Mouse (Mus musculus) embryo, embryonic 10 days (tissue): ENCODE results near the gene Gpr25.

Source experiments
- DNase-seq: peaks from one replicate; pipeline ENCODE4 v3.0.0-alpha.2; 2015; ENCODE audit warnings: low spot score

Gpr25 gene

DNA sequence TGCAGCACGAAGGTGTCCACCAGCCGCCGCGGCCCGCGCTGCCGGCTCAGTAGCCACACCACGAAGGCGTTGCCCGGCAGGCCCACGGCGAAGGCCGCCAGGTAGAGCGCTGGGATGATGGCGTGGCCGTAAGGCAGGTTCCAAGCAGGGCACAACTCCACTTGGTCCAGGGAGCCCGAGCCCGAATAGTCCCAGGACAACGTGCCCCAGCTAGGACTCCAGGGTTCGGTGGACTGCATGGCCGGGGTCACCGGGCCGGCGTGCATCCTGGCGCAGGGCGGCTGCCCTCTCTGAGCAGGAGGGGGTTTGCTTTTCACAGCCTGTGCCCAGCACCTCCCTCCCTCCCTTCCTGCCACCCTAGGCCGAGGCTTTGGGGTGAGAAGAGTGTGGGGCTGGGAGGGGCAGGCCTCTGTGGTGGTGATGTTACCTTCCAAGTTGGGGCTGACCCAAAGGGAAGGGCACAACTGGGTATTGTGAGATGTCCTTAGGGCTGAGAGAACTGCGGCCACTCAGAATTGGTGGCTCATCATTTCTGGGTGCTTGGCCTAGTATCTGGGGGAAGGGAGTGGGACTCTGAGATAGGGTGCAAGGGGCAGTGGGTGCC lies at the start of gene Gpr25:
TSS of gene Gpr25 (minus strand) at position 239 of the 604 bp plus-strand sequence.
- no peak for DNase-seq

DNA sequence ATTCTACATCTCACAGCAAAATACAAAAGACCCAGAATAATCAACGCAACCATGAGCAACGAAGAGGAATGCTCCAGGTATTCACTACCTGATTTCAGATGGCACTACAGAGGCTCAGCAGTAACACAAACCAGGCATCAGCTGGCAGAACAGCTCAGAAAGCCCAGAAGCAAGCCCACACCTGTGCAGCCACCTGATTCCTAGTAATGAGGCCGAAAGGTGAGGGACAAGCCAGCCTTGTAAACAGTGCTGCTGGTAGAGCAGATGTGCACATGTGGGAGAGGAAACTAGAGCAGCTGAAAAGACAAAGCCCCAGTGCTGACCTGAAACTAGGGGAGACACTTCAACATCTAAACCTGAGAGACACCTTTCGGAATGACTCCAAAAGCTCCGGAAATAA lies 48.5 kb upstream of the Gpr25 start:
- no peak for DNase-seq

DNA sequence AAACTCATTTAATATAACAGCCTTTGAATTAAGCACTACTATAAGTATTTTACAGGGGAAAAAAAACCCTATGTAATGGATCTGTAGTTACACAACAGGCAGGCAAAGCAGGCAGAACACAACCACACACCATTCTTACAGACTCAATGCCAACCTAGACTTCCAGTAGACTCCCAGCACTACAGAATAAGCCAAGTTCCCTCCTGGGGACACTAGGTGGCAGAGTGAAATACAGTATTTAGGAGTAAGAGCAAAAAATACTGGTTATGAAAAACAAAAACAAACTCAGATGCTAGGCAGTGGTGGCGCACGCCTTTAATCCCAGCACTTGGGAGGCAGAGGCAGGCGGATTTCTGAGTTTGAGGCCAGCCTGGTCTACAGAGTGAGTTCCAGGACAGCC lies 45.8 kb upstream of the Gpr25 start:
- peak; percentile 40 for DNase-seq

DNA sequence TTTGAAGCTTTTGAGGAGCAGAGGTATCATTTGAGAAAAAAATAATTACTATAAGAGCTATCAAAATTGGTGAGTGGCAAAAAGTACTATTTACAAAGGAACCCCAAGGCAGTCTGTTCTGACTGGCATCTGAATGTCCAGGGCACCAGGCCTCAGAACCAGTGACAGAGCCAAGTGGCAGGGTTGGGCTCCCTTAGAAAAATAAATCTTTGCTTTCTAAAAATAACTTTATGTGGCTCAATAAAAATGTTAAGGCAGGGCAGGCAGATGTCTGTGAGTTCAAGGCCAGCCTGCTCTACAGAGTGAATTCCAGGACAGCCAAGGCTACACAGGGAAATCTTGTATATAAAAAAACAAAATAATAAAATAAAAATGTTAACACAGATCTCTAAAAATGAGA lies 33.3 kb upstream of the Gpr25 start:
- no peak for DNase-seq

DNA sequence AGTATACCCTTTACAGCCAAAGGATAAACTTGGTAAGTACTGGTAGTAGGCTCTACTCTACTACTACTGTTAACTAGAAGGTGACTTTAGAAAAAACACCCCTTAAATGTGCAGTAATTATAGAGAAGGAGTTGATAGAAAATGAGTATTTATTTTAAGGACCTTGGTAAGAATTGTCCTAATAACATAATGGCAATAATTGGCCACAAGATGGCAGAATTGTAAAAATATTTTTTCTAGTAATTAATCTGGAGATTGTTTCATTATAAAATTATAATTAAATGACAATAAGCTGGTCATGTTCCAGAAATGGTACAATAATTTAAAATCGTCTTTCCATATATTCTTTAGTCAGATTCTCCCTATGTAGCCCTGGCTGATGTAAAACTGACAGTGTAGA lies 29.1 kb upstream of the Gpr25 start:
- DNase-seq: no peak

DNA sequence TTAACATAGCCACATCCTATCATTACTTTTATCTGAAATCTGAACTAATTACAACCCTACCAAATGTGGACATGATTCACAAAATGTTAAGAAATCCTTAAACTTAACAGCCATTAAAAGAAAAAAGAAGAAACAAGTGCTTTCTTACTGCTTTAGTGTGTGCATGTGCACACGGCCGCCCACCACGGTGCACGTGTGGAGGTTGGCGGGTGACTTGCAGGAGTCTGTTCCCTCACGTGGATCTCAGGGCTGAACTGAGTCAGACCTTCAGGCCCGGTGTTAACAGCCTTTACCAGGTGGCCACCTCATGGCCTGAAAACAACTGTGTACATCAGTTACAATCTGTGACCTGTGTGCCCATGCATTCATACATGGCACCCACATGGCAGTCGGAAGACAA lies 16.7 kb upstream of the Gpr25 start:
- DNase-seq: no peak

DNA sequence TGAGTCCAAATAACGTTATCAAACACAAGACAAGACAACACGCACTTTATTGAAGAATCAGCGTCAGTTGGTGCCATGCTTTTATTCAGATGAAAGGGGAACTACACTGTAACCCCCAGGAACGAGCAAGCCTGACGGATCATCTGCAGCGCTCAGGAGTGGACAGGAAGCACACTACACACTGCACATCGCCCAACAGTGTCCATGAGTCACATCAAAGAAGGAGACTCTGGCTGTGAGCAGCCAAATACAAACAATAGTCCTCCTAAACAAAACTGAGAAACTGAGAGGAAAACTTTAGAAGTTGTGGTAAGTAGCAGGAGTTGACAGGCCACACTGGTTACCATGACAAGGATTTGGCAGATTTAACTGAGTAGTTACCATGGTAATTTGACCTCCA lies 7.6 kb upstream of the Gpr25 start:
- no peak for DNase-seq

DNA sequence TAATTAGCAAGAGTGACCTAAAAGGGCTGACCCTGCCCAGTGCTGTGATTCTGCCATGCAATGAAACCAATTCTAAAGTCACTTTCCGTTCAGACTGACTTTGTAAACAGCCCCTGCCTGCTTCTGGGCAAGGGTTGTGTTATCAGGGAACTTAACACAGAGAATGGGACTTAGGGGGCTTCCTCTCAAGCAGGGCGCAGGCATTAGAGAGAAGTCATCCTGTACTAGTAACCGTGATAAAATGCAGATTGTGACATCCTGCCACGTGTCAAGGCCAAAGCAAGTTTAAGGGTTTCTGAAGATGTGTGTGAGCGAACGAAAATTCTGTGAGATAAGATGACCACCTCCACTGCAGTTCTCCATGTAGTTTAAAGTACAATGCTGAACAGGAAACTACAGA lies 5.5 kb upstream of the Gpr25 start:
- no peak for DNase-seq

DNA sequence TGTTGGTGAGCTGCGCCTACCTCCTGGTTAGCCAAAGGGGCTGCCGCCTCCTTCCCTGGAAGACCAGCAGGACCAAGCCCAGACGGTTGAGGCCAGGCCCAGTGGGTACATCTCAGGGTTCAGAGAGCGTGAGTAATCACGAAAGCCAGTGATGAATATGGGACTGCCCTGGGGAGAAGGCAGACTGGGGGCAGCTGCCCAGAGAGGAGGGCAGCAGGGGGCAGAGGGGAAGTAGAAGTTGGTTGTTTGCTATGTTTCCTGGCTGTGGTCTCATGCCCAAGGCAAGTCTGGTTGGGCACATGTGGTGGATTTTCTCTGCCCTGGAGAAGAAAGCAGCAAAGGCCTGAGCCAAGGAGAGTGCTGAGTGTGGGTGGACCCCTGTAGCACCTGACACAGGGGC lies 2.7 kb upstream of the Gpr25 start:
- DNase-seq: no peak

DNA sequence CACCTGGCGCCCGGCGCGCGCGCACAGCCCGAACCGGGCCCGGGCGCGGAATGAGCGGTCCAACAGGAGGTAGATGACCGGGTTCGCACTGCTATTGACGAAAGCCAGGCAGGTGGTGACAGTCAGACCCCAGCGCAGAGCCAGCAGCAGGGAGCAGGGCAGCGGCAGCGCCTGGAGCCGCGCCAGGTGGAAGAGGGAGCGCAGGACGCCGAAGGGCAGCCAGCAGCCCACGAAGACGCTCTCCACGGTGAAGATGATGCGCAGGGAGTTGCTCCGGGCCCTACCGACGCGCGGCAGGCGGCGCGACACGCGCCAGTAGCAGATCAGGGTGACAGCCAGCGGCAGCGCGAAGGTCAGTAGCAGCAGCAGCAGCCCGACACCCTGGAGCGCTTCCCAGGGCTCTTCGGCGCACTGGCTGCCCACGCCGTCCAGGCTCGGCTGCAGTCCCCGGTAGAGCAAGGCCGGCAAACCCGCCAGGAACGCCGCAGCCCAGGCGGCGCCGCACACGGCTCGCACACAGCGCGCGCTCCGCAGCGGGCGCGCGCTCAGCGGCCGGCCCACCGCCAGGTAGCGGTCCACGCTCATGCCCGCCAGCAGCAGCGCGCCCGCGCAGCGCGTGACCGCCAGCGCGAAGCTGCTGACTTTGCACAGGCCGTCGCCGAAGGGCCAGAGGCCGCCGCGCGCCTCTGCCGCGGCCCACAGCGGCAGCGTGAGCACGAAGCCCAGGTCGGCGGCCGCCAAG lies 609 bp downstream of the Gpr25 start:
- DNase-seq: peak; percentile 63

DNA sequence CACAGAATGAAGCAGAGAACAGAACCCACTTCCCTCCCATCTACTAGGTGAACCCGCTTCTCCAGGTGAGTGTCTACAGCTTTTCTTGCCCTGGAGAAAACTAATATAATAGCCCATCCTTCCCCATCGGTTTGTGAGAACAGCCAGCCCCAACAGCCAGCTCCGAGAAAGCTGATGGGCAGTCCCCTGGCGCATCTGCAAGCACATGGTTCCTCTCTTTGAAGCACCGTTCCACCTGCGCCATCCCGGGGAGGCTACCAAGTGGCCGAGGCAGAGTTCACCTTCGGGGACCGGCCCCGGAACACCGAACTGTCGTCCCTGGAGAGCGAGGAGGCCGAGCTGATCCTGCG lies 1.2 kb downstream of the Gpr25 start:
- no peak for DNase-seq

DNA sequence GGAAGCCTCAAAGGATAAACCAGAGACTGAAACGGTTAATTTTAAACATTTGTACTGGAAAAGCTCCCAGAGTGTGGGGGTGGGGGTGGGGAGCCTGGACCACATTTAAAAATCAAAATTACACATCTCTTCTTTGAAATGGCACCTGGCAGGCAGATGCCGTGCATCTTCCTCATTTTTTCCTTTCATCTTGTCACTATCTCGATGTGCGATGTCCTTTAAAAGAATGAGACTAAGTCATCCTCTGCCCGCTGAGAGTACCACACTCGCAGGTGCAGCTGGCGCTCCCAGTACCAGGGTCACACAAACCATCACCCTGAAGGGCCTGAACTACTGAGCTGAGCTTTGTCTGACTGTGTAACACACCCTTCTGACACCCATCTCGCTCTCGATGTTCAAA lies 2.2 kb downstream of the Gpr25 start:
- no peak for DNase-seq

DNA sequence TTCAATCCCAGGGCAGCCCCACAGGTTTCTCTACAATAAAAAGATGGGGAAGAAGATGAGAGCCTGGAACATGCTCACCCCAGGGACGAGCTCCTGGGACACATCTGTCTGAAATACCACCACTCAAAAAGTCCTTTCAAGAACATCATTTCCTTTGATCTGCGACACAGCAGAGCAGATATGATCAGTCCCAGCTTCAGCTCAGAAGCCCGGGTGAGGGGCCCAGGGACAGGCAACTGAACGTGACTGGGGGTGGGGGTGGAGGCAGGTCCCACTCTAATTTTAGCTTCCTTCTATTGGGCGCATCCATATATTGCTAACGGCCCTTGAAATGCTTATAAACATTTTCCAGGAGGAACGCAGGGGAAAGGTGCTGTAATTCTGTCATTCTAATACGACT lies 5.0 kb downstream of the Gpr25 start:
- no peak for DNase-seq

DNA sequence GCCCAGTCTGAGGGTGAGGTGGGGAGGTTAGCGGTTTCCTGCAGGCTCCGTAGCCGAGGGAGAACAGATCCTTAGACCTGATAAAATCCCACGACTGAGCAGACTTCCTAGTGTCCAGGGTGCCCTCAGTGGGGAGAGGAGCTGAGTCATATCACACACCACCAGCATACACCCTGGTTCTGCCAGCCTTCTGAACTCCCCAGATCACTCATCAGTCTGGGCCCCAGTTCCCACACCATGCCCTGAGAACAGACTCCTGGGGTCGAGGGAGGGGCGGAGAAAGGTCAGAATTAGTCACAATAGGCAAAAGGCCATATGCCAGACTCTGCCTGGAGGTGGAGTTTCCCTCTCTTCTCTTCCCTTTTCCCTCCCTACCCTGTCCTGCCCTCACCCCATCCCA lies 5.5 kb downstream of the Gpr25 start:
- peak; percentile 56 for DNase-seq

DNA sequence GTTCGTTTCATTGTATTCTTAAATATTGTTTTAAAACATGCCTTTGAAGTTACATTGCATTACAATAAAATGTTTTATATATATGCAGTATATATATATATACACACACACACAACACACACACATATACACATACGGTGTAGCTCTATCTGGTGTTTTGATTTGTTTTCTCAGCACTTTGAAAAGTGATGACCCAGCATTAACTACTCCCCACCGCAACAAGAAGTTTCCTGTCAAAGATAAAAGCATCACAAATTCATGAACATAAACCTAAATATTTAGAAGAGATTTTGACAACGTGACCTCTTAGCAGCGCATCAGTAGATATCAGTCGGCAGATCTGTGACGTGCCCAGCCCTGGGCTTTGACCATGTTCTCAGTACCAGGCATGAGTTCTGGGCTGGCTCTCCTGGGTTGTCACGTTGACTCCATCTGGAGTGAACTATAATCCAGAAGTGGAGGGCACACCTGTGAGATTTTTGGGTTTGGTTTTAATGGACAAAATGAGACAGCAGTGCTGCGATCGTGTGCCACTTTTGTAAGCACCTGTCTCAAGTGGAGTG lies 6.1 kb downstream of the Gpr25 start:
- DNase-seq: no peak

DNA sequence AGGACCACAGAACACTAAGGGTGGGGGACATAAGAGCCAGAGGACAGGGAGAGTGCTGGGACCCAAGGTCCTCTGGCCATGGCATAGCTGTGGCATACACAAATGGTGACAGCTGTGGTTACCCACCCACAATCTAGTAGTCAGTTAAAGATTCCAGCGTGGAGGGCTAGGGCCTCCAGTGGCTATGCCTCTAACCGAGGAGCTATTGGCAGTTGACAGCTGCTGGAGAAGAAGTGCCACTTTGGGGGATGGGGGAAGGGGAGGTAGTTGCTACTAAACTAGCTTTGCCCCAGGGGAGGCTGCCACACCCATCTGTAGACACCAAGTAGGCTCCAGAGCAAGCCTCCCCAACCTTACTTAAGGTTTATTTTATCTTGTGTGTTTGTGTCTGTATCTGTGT lies 7.2 kb downstream of the Gpr25 start:
- DNase-seq: no peak

DNA sequence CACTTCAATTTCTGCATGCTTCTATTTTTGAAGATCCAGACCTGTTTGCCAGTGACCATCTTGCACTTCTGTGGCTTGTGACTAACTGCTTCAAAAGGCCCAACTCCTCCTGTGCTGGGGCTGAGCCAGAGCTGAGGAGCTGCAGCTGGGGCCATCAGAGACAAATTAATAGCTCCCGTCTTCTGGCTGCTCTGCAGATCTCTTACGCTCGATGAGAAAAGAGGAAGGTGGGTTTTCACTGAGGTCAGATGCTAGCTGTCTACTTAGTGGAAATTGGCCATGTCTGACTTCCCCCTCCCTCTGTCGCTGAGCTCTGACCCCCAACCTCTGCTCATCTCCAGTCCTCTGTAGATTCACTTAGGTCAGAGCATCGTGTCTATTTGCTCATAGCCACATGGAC lies 11.0 kb downstream of the Gpr25 start:
- no peak for DNase-seq

DNA sequence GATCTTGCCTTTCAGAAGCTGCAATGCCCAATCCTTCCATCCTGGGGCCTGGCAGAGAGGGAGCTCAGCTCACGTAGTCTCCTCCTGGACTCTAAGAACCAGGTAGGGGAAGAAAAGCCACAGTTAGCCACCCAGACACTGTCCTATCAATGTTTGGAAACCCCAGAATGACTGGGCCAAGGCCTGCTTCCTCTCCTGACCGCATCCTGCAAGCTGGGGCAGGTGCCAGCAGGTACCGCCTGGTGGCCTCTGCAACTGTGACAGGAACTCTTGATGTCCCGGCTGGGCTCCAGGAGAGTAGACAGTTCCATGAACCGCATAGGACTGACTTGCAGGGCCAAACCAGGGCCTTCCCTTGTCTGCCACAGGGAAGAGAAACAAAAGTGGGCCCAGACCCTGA lies 13.3 kb downstream of the Gpr25 start:
- no peak for DNase-seq

DNA sequence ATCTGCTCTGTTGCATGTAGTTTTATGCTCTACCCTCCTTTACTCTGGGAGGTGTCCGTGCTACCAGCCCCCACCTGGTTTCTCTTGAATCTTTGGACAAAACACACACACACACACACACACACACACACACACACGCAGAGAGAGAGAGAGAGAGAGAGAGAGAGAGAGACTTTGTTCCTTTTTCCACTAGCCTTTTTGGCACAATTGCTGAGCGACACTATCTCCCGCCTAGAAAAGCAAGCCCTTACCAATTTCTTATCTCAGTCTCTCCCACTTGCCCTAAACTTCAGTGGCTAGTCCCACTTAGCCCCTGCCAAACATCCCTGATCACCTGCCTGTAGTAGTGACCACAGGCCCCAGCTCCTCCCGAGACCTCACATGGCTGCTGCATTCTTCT lies 16.2 kb downstream of the Gpr25 start:
- no peak for DNase-seq

DNA sequence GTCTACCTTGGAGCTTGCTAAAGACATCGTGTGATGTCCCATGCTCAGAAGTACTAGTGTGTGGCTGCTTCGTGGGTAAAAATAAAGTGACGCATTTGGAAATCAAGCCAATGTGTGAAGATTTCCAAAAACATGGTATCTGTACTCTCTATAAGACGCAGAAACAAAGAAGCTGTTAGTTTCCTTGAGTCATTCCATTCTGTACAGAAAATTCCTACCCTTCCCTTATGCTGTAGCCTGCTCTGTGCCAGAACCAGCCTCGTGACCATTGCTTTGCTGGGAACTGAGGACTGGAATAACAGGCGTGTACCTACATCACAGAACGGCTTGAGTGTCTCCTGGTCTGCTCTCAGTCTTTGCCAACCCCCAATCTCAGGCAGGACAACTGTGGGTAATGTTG lies 18.9 kb downstream of the Gpr25 start:
- no peak for DNase-seq

DNA sequence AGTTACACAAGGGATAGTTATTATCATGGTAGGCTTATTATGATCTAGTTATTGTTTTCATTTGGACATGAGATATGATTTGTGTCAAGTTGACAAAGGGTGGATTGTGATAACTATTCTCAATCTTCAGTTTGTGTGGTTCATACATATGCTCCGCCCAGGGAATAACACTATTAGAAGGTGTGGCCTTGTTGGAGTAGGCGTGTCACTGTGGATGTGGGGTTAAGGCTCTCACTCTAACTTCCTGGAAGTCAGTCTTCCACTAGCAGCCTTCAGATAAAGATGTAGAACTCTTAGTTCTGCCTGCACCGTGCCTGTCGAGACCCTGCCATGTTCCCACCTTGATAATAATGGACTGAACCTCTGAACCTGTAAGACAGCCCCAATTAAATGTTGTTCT lies 22.2 kb downstream of the Gpr25 start:
- DNase-seq: no peak

DNA sequence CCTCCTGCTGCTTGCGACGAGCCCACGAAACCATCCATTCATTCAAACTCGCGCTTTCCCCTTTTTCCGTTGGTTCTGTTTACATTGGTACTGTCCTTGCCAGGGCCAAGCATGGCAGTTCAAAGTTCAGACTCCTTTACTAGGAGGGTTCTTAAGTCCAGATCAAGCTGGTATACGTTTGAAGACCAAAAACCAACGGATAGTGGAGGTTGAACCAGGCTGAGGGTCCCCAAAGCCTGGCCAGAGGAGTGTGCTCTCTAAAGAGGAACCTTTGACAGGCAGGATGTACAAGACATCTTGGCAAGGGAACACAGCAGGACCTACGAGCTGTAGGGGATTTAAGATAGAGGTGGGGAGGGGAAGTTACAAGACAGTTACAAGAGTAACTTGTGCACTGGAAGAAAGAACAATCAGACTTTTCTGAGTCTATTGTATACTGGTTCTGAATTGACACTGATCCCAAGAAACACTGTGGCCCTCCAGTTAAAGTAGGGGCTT lies 26.0 kb downstream of the Gpr25 start:
- DNase-seq: no peak

DNA sequence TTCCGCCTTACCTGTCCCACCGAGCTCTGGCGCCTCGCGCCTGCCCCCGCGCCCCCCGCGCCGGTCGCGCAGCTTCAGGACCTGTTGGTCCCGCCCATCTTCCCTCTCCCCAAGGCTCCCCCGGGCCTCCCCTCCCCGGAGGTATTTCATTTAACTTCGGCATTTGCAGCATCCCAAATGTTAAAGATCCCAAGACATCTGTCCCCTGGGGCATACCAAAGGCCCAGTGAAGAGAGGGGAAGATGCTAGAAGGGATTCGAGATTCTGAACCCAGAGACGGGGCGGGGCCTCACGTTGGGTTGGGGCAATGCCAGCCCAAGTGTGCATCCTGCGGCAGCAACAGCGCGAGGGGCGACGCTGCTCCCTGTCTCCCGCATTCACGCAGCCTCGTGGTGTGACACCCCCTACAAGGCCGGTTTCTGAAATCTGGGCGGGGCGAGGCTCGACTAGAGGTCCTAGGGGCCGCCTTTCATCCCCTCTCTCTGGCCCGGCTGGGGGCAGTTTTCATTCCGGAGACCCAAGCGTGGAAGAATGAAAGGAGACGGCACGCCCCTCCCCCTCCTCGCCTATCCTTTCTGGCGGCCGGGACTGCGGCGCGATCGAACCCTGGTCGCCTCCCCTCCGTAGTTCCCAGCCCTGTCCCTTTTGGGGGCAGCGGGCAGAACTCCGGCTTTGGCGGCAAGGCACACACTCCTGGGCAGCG lies 26.6 kb downstream of the Gpr25 start, which contains the start of gene Inava:
TSS of gene Inava (minus strand) at position 373 of the 703 bp plus-strand sequence.
- peak; percentile 92 for DNase-seq
